Mouse (Mus musculus): ENCODE data around the gene Gm21887. TPM values are rescaled to one million over a fixed set of nuclear protein-coding genes. Genes with fewer than 3 reads are reported as not detected.
"Not testable (repeated sequence)": the region's sequence is repeated elsewhere in the genome, so short reads cannot be mapped to it uniquely, and the experiment has no call there.

The Gm21887 gene
- polyA plus RNA-seq, 1 experiment from 2014 or later: 223 TPM

- Histone ChIP-seq H3K9me3 (ENCODE audit: control insufficient read depth, low read length) (peaks cover 32% of the 10 kb centered on the region), H3K36me3 (ENCODE audit: control insufficient read depth, insufficient read depth, low read length) (peaks cover 17% of the 10 kb centered on the region)
- ATAC-seq (replicated peaks; ENCODE audit: low FRiP score, low TSS enrichment, low read depth); H3K27me3 ChIP-seq (replicated peaks; ENCODE audit: control insufficient read depth, insufficient read depth, low read length); H3K4me2 ChIP-seq (ENCODE audit: low read length); H3K27ac ChIP-seq (ENCODE audit: low read depth); H3K4me3 ChIP-seq (ENCODE audit: low read depth, low read length); DNase-seq (ENCODE audit: low spot score); H3K9ac ChIP-seq (ENCODE audit: low read length); H3K4me1 ChIP-seq (replicated peaks; ENCODE audit: control insufficient read depth, insufficient read depth, low read length): not testable (repeated sequence)
- 95% methylated on average over 10 of the region's 10 CpGs for WGBS
Measured at GRCm38 (mm10) chrX:170011529-170011879, 2.0 kb downstream of the Gm21887 start.

DNA sequence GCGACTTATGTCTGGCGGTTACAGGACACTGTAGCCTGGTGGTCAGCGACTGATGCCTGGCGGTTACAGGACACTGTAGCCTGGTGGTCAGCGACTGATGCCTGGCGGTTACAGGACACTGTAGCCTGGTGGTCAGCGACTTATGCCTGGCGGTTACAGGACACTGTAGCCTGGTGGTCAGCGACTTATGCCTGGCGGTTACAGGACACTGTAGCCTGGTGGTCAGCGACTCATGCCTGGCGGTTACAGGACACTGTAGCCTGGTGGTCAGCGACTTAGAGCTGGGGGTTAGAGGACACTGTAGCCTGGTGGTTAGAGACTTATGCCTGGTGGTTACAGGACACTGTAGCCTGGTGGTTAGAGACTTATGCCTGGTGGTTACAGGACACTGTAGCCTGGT lies 4.0 kb downstream of the Gm21887 start:
- H3K4me2 ChIP-seq (ENCODE audit: low read length); DNase-seq (ENCODE audit: low spot score); H3K4me1 ChIP-seq (replicated peaks; ENCODE audit: control insufficient read depth, insufficient read depth, low read length); ATAC-seq (replicated peaks; ENCODE audit: low FRiP score, low TSS enrichment, low read depth); H3K9ac ChIP-seq (ENCODE audit: low read length); H3K27me3 ChIP-seq (replicated peaks; ENCODE audit: control insufficient read depth, insufficient read depth, low read length); H3K4me3 ChIP-seq (ENCODE audit: low read depth, low read length); H3K27ac ChIP-seq (ENCODE audit: low read depth): not testable (repeated sequence)
- peaks cover 24% of the 10 kb centered on the region for H3K9me3 ChIP-seq (ENCODE audit: control insufficient read depth, low read length)
- H3K36me3 ChIP-seq (ENCODE audit: control insufficient read depth, insufficient read depth, low read length): peaks cover 27% of the 10 kb centered on the region
- WGBS: 83% methylated on average over 13 of the region's 13 CpGs

DNA sequence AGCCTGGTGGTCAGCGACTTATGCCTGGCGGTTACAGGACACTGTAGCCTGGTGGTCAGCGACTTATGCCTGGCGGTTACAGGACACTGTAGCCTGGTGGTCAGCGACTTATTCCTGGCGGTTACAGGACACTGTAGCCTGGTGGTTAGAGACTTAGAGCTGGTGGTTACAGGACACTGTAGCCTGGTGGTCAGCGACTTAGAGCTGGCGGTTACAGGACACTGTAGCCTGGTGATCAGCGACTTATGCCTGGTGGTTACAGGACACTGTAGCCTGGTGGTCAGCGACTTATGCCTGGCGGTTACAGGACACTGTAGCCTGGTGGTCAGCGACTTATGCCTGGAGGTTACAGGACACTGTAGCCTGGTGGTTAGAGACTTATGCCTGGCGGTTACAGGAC lies 4.6 kb downstream of the Gm21887 start:
- 96% methylated on average over 13 of the region's 13 CpGs for WGBS
- H3K4me3 ChIP-seq (ENCODE audit: low read depth, low read length); H3K27me3 ChIP-seq (replicated peaks; ENCODE audit: control insufficient read depth, insufficient read depth, low read length); H3K4me2 ChIP-seq (ENCODE audit: low read length); H3K27ac ChIP-seq (ENCODE audit: low read depth); H3K4me1 ChIP-seq (replicated peaks; ENCODE audit: control insufficient read depth, insufficient read depth, low read length); DNase-seq (ENCODE audit: low spot score); ATAC-seq (replicated peaks; ENCODE audit: low FRiP score, low TSS enrichment, low read depth); H3K9ac ChIP-seq (ENCODE audit: low read length): not testable (repeated sequence)
- Histone ChIP-seq H3K9me3 (ENCODE audit: control insufficient read depth, low read length) (peaks cover 27% of the 10 kb centered on the region), H3K36me3 (ENCODE audit: control insufficient read depth, insufficient read depth, low read length) (peaks cover 33% of the 10 kb centered on the region)

DNA sequence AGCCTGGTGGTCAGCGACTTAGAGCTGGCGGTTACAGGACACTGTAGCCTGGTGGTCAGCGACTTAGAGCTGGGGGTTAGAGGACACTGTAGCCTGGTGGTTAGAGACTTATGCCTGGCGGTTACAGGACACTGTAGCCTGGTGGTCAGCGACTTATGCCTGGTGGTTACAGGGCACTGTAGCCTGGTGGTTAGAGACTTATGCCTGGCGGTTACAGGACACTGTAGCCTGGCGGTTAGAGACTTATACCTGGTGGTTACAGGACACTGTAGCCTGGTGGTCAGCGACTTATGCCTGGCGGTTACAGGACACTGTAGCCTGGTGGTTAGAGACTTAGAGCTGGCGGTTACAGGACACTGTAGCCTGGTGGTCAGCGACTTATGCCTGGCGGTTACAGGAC lies 6.4 kb downstream of the Gm21887 start:
- not testable (repeated sequence) for ATAC-seq (replicated peaks; ENCODE audit: low FRiP score, low TSS enrichment, low read depth); H3K4me1 ChIP-seq (replicated peaks; ENCODE audit: control insufficient read depth, insufficient read depth, low read length); H3K27ac ChIP-seq (ENCODE audit: low read depth); H3K4me2 ChIP-seq (ENCODE audit: low read length); DNase-seq (ENCODE audit: low spot score); H3K9ac ChIP-seq (ENCODE audit: low read length); H3K4me3 ChIP-seq (ENCODE audit: low read depth, low read length); H3K27me3 ChIP-seq (replicated peaks; ENCODE audit: control insufficient read depth, insufficient read depth, low read length)
- peaks cover 46% of the 10 kb centered on the region for H3K36me3 ChIP-seq (ENCODE audit: control insufficient read depth, insufficient read depth, low read length)
- 94% methylated on average over 12 of the region's 12 CpGs for WGBS
- peaks cover 22% of the 10 kb centered on the region for H3K9me3 ChIP-seq (ENCODE audit: control insufficient read depth, low read length)

DNA sequence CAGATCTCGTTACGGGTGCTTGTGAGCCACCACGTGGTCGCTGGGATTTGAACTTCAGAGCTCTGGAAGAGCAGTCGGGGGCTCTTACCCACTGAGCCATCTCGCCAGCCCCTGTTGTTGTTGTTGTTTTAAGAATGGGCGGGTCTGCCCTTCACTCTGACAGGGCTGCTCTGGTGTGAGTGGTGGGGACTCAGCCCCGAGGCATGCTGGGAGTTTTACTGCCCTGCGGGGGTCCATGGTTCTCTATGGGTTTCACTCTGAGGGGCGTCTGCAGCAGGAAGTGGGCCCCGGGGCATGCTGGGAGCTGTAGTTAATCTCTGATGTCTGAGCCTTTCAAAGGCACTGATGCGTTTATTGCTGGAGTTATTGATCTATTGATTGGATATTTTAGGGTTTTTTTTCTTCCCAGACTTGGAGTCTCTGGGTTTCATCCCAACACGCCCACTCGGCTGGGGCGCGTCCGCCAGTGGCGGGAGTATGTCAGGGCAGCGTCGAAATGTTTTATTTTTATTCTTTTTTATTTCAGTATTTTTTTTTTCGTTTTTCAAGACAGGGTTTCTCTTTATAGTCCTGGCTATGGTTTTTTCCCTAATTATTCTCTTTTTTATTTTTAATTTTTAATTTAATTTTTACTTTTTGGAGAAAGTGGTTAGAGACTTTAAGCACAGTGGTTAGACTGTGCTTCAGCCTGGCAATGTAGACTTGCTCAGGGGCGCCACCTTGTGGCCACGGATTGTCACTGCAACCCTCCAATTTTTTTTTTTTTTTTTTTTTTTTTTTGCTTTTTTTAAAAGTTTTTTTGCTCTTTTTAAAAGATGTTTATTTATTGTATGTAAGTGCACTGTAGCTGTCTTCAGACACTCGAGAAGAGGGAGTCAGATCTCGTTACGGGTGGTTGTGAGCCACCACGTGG lies 8.1 kb downstream of the Gm21887 start:
- WGBS: 52% methylated on average over 27 of the region's 27 CpGs
- not testable (repeated sequence) for H3K4me3 ChIP-seq (ENCODE audit: low read depth, low read length); H3K9ac ChIP-seq (ENCODE audit: low read length); H3K4me1 ChIP-seq (replicated peaks; ENCODE audit: control insufficient read depth, insufficient read depth, low read length); H3K27ac ChIP-seq (ENCODE audit: low read depth); H3K27me3 ChIP-seq (replicated peaks; ENCODE audit: control insufficient read depth, insufficient read depth, low read length)
- ATAC-seq (replicated peaks; ENCODE audit: low FRiP score, low TSS enrichment, low read depth) (peak; percentile 81), DNase-seq (ENCODE audit: low spot score) (peak; percentile 92)
- Histone ChIP-seq H3K9me3 (ENCODE audit: control insufficient read depth, low read length) (peaks cover 18% of the 10 kb centered on the region), H3K36me3 (ENCODE audit: control insufficient read depth, insufficient read depth, low read length) (peaks cover 49% of the 10 kb centered on the region), H3K4me2 (ENCODE audit: low read length) (0 out of 2 replicates have a peak overlapping the region, but pooled peaks have one; percentile 7)

DNA sequence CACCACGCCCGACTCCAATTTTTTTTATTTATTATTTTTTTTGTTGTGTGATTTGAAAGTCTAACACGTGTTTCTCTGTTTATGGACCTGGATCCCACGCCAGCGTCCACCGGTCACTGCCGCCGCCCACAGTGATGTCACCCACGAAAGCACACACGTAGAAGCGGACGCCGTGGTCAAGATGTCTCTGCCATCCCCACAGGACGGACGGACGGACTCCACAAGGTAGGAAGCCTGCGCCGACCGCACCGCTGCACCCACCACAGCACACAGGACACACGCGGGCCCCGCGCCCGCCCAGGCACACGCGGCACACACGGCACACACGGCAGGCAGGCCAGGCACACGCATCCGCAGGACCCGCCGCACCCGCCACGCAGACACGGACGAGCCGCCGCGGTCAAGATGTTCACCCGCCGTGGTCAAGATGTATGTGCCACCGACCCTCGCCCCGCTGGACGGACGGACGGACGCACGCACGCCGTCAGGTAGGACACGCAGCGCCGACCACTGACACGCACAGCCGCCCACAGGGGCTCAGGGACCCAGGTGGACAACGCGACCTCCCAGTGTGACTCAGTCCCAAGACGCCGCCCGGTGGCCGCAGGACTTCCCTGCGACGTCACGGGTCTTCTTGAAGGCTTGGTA lies 9.2 kb downstream of the Gm21887 start:
- peak; percentile 77 for DNase-seq (ENCODE audit: low spot score)
- 88% methylated on average over 66 of the region's 66 CpGs for WGBS
- Histone ChIP-seq H3K9me3 (ENCODE audit: control insufficient read depth, low read length) (peaks cover 18% of the 10 kb centered on the region), H3K36me3 (ENCODE audit: control insufficient read depth, insufficient read depth, low read length) (peaks cover 49% of the 10 kb centered on the region)
- not testable (repeated sequence) for H3K27me3 ChIP-seq (replicated peaks; ENCODE audit: control insufficient read depth, insufficient read depth, low read length); H3K4me2 ChIP-seq (ENCODE audit: low read length); H3K4me3 ChIP-seq (ENCODE audit: low read depth, low read length); H3K4me1 ChIP-seq (replicated peaks; ENCODE audit: control insufficient read depth, insufficient read depth, low read length); H3K9ac ChIP-seq (ENCODE audit: low read length); H3K27ac ChIP-seq (ENCODE audit: low read depth)
- peak; percentile 74 for ATAC-seq (replicated peaks; ENCODE audit: low FRiP score, low TSS enrichment, low read depth)

GRCm38 (mm10) chrX:170019219-170019953 lies 9.9 kb downstream of the Gm21887 start:
- H3K4me1 ChIP-seq (replicated peaks; ENCODE audit: control insufficient read depth, insufficient read depth, low read length); H3K9ac ChIP-seq (ENCODE audit: low read length); H3K4me3 ChIP-seq (ENCODE audit: low read depth, low read length); H3K4me2 ChIP-seq (ENCODE audit: low read length); H3K27me3 ChIP-seq (replicated peaks; ENCODE audit: control insufficient read depth, insufficient read depth, low read length); H3K27ac ChIP-seq (ENCODE audit: low read depth): not testable (repeated sequence)
- DNase-seq (ENCODE audit: low spot score) (peak; percentile 82), ATAC-seq (replicated peaks; ENCODE audit: low FRiP score, low TSS enrichment, low read depth) (peak; percentile 40; the same call in 1 of the 2 replicates)
- Histone ChIP-seq H3K9me3 (ENCODE audit: control insufficient read depth, low read length) (peaks cover 18% of the 10 kb centered on the region), H3K36me3 (ENCODE audit: control insufficient read depth, insufficient read depth, low read length) (peaks cover 45% of the 10 kb centered on the region)
- WGBS: 87% methylated on average over 30 of the region's 30 CpGs

DNA sequence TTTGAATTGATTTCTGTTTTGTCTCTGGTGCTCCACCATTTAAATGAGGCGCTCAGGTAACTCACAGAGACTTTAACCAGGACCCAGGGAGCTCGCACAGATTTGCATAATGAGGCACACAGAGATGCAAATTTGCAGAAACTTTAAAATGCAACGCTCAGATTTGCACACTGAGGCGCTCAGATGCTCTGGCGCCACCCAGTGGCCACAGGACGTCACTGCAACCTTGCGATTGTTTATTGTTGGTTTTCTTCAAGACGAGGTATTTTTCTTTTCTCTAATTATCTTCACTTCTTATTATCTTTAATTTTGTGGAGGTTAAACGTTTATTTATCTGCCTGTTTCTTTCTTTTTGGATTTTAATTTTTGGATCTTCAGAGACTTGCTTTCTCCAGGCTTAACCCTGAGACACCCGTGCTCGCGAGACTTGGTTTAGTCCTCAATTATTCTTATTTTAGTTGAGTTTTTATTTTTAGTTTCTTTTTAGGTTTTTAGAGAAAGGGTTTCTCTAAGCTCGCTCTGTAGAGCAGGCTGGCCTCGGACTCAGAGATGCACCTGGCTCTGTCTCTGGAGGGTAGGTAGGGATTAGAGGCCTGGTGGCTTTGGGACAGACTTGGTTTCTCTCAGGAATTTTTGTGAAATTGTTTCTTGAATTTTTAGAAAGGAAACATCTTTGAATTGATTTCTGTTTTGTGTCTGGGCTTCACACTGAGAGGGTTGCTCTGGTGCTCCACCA lies 10.7 kb downstream of the Gm21887 start:
- peaks cover 45% of the 10 kb centered on the region for H3K36me3 ChIP-seq (ENCODE audit: control insufficient read depth, insufficient read depth, low read length)
- not testable (repeated sequence) for H3K27ac ChIP-seq (ENCODE audit: low read depth); DNase-seq (ENCODE audit: low spot score)

More for the DNA sequence above, 10.7 kb downstream of the Gm21887 start:
- H3K4me3 ChIP-seq (ENCODE audit: low read depth, low read length); H3K9ac ChIP-seq (ENCODE audit: low read length); ATAC-seq (replicated peaks; ENCODE audit: low FRiP score, low TSS enrichment, low read depth); H3K27me3 ChIP-seq (replicated peaks; ENCODE audit: control insufficient read depth, insufficient read depth, low read length); H3K4me2 ChIP-seq (ENCODE audit: low read length); H3K4me1 ChIP-seq (replicated peaks; ENCODE audit: control insufficient read depth, insufficient read depth, low read length): not testable (repeated sequence)
- peaks cover 18% of the 10 kb centered on the region for H3K9me3 ChIP-seq (ENCODE audit: control insufficient read depth, low read length)
- WGBS: 62% methylated on average over 14 of the region's 14 CpGs
